Mouse (Mus musculus) forebrain, embryonic 11.5 days (tissue): ENCODE measurements around the gene B430306N03Rik. TPM values are rescaled to one million over a fixed set of nuclear protein-coding genes. Genes with fewer than 3 reads are reported as not detected.

Experiments used
- ATAC-seq: fragments of 200-750 bp; cut with Nextera tagmentation; replicated peaks from 2 replicates; pipeline ENCODE4 v1.8.0; 2017; ENCODE audit warnings: moderate TSS enrichment; ENCODE audit not compliant: low FRiP score
- DNase-seq: peaks from one replicate; pipeline ENCODE4 v3.0.0-alpha.2; 2017; ENCODE audit warnings: low spot score
- H3K27ac ChIP-seq: fragments of 300-500 bp; sonication (generic); 2 replicates; pipeline ENCODE4 v1.5.1; 2014; ENCODE audit warnings: low read depth, low read length
- H3K27me3 ChIP-seq: fragments of 300-500 bp; sonication (generic); 2 replicates; pipeline ENCODE4 v1.6.1; 2014; ENCODE audit warnings: mild to moderate bottlenecking, low read length, mixed read lengths; ENCODE audit not compliant: control insufficient read depth, insufficient read depth
- H3K36me3 ChIP-seq: fragments of 300-500 bp; sonication (generic); 2 replicates; pipeline ENCODE4 v1.6.1; 2014; ENCODE audit warnings: mild to moderate bottlenecking, low read length, moderate library complexity, mixed read lengths; ENCODE audit not compliant: control insufficient read depth, insufficient read depth
- H3K4me1 ChIP-seq: fragments of 300-500 bp; sonication (generic); replicated peaks from 2 replicates; pipeline ENCODE4 v1.6.1; 2014; ENCODE audit warnings: low read length, mixed read lengths; ENCODE audit not compliant: control insufficient read depth, insufficient read depth
- H3K4me2 ChIP-seq: fragments of 300-500 bp; sonication (generic); 2 replicates; pipeline ENCODE4 v1.6.1; 2014; ENCODE audit warnings: low read depth, mild to moderate bottlenecking, low read length, moderate library complexity, mixed read lengths; ENCODE audit not compliant: severe bottlenecking
- H3K4me3 ChIP-seq: fragments of 300-500 bp; sonication (generic); 2 replicates; pipeline ENCODE4 v1.5.1; 2014; ENCODE audit warnings: low read depth, low read length
- H3K9ac ChIP-seq: fragments of 300-500 bp; sonication (generic); 2 replicates; pipeline ENCODE4 v1.6.1; 2014; ENCODE audit warnings: low read length
- H3K9me3 ChIP-seq: fragments of 300-500 bp; sonication (generic); 2 replicates; pipeline ENCODE4 v1.6.1; 2016; ENCODE audit warnings: low read length, mixed read lengths; ENCODE audit not compliant: control insufficient read depth
- WGBS: fragments of 180-500 bp; shearing (Covaris S2); extraction: QIAGEN DNeasy Blood & Tissue Kit; methylation state at CpG from one replicate; pipeline ENCODE4 v1.1.7; 2014; 5-methylcytosine and 5-hydroxymethylcytosine counted together
- polyA plus RNA-seq: library from polyadenylated mRNA; unstranded; fragments of >200 nt; fragmentation: Nextera tagmentation; extraction: Ambion mirVana; gene quantifications from 2 replicates; pipeline ENCODE4 v1.2.1, GENCODE M21; 2014

B430306N03Rik gene
- polyA plus RNA-seq, 1 experiment from 2014 or later = not detected

DNA sequence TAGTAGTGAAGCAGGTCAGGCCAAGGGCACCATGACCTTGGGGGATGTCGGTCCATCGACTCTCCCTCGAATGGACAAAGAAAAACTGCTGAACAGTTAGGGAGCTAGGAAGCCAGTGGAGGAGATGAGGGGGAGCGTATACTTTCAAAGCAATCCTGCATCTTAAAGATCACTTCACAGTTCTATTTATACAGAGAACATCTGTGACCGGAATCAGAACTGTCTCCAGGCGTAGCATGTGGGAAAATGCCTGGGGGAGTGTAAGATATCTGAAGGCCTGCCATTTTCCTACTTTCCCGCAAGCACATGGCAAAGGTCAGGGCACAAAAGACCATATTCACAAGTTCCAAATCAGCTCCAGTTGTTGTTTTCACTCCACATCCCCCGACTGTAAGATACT, 57.0 kb downstream of the B430306N03Rik start:
- no peak overlapping the region for H3K27ac ChIP-seq
- ATAC-seq (no peak), DNase-seq (no peak)
- no peaks in the 10 kb centered on the region for H3K27me3 ChIP-seq
- no peaks in the 10 kb centered on the region for H3K9me3 ChIP-seq
- no peaks in the 10 kb centered on the region for H3K36me3 ChIP-seq
- WGBS = 78% methylated on average over 8 of the region's 8 CpGs
- no peak overlapping the region for H3K4me3 ChIP-seq
- no peaks in the 10 kb centered on the region for H3K4me1 ChIP-seq
- no peak overlapping the region for H3K4me2 ChIP-seq
- no peak overlapping the region for H3K9ac ChIP-seq

DNA sequence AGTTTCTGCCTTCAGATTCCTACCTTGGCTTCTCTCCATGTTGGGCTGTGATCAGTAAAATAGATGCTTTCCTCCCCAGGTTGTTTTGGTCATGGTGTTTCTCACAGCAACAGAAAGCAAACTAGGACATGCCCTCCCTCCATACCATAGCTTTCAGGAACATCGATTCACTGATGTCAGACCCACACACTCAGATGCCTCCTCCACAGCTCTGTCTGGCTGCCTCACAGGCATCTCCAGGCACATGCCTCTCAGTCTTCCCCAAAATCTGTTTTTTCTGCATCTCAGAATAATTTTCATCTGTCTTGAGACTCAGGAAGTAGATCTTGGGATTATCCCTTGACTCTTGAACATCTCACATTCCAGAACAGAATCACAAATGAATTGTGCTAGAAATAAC, 60.2 kb downstream of the B430306N03Rik start:
- ATAC-seq (no peak), DNase-seq (no peak)
- no peak overlapping the region for H3K4me2 ChIP-seq
- H3K27me3 ChIP-seq = no peaks in the 10 kb centered on the region
- H3K4me1 ChIP-seq = no peaks in the 10 kb centered on the region
- no peak overlapping the region for H3K4me3 ChIP-seq
- no peak overlapping the region for H3K9ac ChIP-seq
- 89% methylated on average over 1 of the region's 1 CpGs for WGBS
- H3K36me3 ChIP-seq = no peaks in the 10 kb centered on the region
- H3K27ac ChIP-seq = no peak overlapping the region
- H3K9me3 ChIP-seq = no peaks in the 10 kb centered on the region

Other genes with a start within 250 kb of the B430306N03Rik start
- not detected in 2 replicates for gene 1700067P10Rik, start 226.8 kb upstream of the B430306N03Rik start, polyA plus RNA-seq
- gene 9830107B12Rik, start 169.9 kb upstream of the B430306N03Rik start, polyA plus RNA-seq = not detected in 2 replicates
- gene A530064D06Rik, start 148.9 kb upstream of the B430306N03Rik start, polyA plus RNA-seq = not detected in 2 replicates
- gene Trem1, start 83.4 kb upstream of the B430306N03Rik start, polyA plus RNA-seq = 0.12 TPM in 1 of 2 replicates, not detected in the other
- not detected in 2 replicates for gene Trem3, start 68.4 kb upstream of the B430306N03Rik start, polyA plus RNA-seq
- not detected in 2 replicates for gene Treml4, start 51.8 kb upstream of the B430306N03Rik start, polyA plus RNA-seq
- gene Treml2, start 16.6 kb upstream of the B430306N03Rik start, polyA plus RNA-seq = 0.20 and 0.51 TPM in 2 replicates
- 1.0 and 1.2 TPM in 2 replicates for gene Trem2, start 30.3 kb downstream of the B430306N03Rik start, polyA plus RNA-seq
- gene Treml1, start 43.8 kb downstream of the B430306N03Rik start, polyA plus RNA-seq = 2.6 TPM in 2 replicates
- gene Nfya, start 93.8 kb downstream of the B430306N03Rik start, polyA plus RNA-seq = 24.5 and 25.6 TPM in 2 replicates
- gene Oard1, start 93.9 kb downstream of the B430306N03Rik start, polyA plus RNA-seq = 91.6 and 91.8 TPM in 2 replicates
- gene Apobec2, start 116.8 kb downstream of the B430306N03Rik start, polyA plus RNA-seq = 0.51 and 0.56 TPM in 2 replicates
- gene Tspo2, start 135.4 kb downstream of the B430306N03Rik start, polyA plus RNA-seq = 0.63 and 1.4 TPM in 2 replicates
- 0.17 and 0.25 TPM in 2 replicates for gene Unc5cl, start 138.8 kb downstream of the B430306N03Rik start, polyA plus RNA-seq